Mouse (Mus musculus) stomach, embryonic 16.5 days (tissue): ENCODE measurements around the gene Olfr768. TPM values are rescaled to one million over a fixed set of nuclear protein-coding genes. Genes with fewer than 3 reads are reported as not detected.

Source experiments
- polyA plus RNA-seq: library from polyadenylated mRNA; unstranded; fragments of >200 nt; fragmentation: Nextera tagmentation; extraction: Ambion mirVana; gene quantifications from 2 replicates; pipeline ENCODE4 v1.2.1, GENCODE M21; 2015

The Olfr768 gene
- polyA plus RNA-seq, 1 experiment from 2014 or later, result not detected

Other genes with a start within 250 kb of the Olfr768 start
- gene Gdf11, start 207.7 kb downstream of the Olfr768 start, polyA plus RNA-seq, result 2.8 and 2.9 TPM in 2 replicates
- 756 and 798 TPM in 2 replicates for gene Cd63, start 198.4 kb downstream of the Olfr768 start, polyA plus RNA-seq
- gene Rdh5, start 176.5 kb downstream of the Olfr768 start, polyA plus RNA-seq, result 16.6 and 18.7 TPM in 2 replicates
- gene Bloc1s1, start 175.3 kb downstream of the Olfr768 start, polyA plus RNA-seq, result 194 and 206 TPM in 2 replicates
- 7.9 and 12.4 TPM in 2 replicates for gene Itga7, start 165.6 kb downstream of the Olfr768 start, polyA plus RNA-seq
- 3.4 and 3.6 TPM in 2 replicates for gene Mettl7b, start 138.4 kb downstream of the Olfr768 start, polyA plus RNA-seq
- gene Olfr9, start 109.9 kb downstream of the Olfr768 start, polyA plus RNA-seq, result not detected in 2 replicates
- gene Olfr763, start 88.6 kb downstream of the Olfr768 start, polyA plus RNA-seq, result not detected in 2 replicates
- gene Olfr764-ps1, start 59.5 kb downstream of the Olfr768 start, polyA plus RNA-seq, result not detected in 2 replicates
- not detected in 2 replicates for gene Olfr765, start 49.4 kb downstream of the Olfr768 start, polyA plus RNA-seq
- gene Olfr766-ps1, start 30.4 kb downstream of the Olfr768 start, polyA plus RNA-seq, result not detected in 2 replicates
- not detected in 2 replicates for gene Olfr767, start 16.5 kb downstream of the Olfr768 start, polyA plus RNA-seq
- not detected in 2 replicates for gene Olfr769, start 18.5 kb upstream of the Olfr768 start, polyA plus RNA-seq
- gene Olfr770, start 39.6 kb upstream of the Olfr768 start, polyA plus RNA-seq, result not detected in 2 replicates
- gene Olfr771, start 65.4 kb upstream of the Olfr768 start, polyA plus RNA-seq, result not detected in 2 replicates
- gene Olfr772, start 78.5 kb upstream of the Olfr768 start, polyA plus RNA-seq, result not detected in 2 replicates
- gene Olfr773, start 88.0 kb upstream of the Olfr768 start, polyA plus RNA-seq, result not detected in 2 replicates
- not detected in 2 replicates for gene Olfr774, start 136.8 kb upstream of the Olfr768 start, polyA plus RNA-seq
- gene Olfr775, start 149.0 kb upstream of the Olfr768 start, polyA plus RNA-seq, result not detected in 2 replicates
- not detected in 2 replicates for gene Olfr776, start 159.8 kb upstream of the Olfr768 start, polyA plus RNA-seq
- gene Olfr777, start 172.1 kb upstream of the Olfr768 start, polyA plus RNA-seq, result not detected in 2 replicates
- gene Olfr780, start 218.7 kb upstream of the Olfr768 start, polyA plus RNA-seq, result not detected in 2 replicates
- not detected in 2 replicates for gene Olfr781, start 229.5 kb upstream of the Olfr768 start, polyA plus RNA-seq
- gene Olfr782, start 249.5 kb upstream of the Olfr768 start, polyA plus RNA-seq, result not detected in 2 replicates